Mouse (Mus musculus) kidney, embryonic 15.5 days (tissue): ENCODE measurements around the gene Syne2. TPM values are rescaled to one million over a fixed set of nuclear protein-coding genes. Genes with fewer than 3 reads are reported as not detected.

ENCODE experiments used
- ATAC-seq: fragments of 200-750 bp; cut with Nextera tagmentation; replicated peaks from 2 replicates; pipeline ENCODE4 v1.8.0; 2017; ENCODE audit warnings: moderate TSS enrichment; ENCODE audit not compliant: low FRiP score
- H3K27ac ChIP-seq: fragments of 300-500 bp; sonication (generic); 2 replicates; pipeline ENCODE4 v1.5.1; 2015; ENCODE audit warnings: mild to moderate bottlenecking, inconsistent platforms
- H3K27me3 ChIP-seq: fragments of 300-500 bp; sonication (generic); 2 replicates; pipeline ENCODE4 v1.6.1; 2015; ENCODE audit warnings: inconsistent platforms
- H3K36me3 ChIP-seq: fragments of 300-500 bp; sonication (generic); 2 replicates; pipeline ENCODE4 v1.6.1; 2015; ENCODE audit warnings: inconsistent platforms
- H3K4me1 ChIP-seq: fragments of 300-500 bp; sonication (generic); 2 replicates; pipeline ENCODE4 v1.6.1; 2015; ENCODE audit warnings: inconsistent platforms
- H3K4me2 ChIP-seq: fragments of 300-500 bp; sonication (generic); 2 replicates; pipeline ENCODE4 v1.6.1; 2015; ENCODE audit warnings: moderate library complexity, mild to moderate bottlenecking, inconsistent platforms
- H3K4me3 ChIP-seq: fragments of 300-500 bp; sonication (generic); replicated peaks from 2 replicates; pipeline ENCODE4 v1.5.1; 2015; ENCODE audit warnings: mild to moderate bottlenecking, inconsistent platforms
- H3K9ac ChIP-seq: fragments of 300-500 bp; sonication (generic); 2 replicates; pipeline ENCODE4 v1.6.1; 2015; ENCODE audit warnings: mild to moderate bottlenecking, inconsistent platforms
- H3K9me3 ChIP-seq: fragments of 300-500 bp; sonication (generic); replicated peaks from 2 replicates; pipeline ENCODE4 v1.6.1; 2016; ENCODE audit warnings: inconsistent platforms
- WGBS: fragments of 180-500 bp; shearing (Covaris S2); methylation state at CpG from one replicate; pipeline ENCODE4 v1.1.7; 2015; ENCODE audit warnings: mixed read lengths; 5-methylcytosine and 5-hydroxymethylcytosine counted together
- polyA plus RNA-seq: library from polyadenylated mRNA; unstranded; fragments of >200 nt; fragmentation: Nextera tagmentation; extraction: Ambion mirVana; gene quantifications from 2 replicates; pipeline ENCODE4 v1.2.1, GENCODE M21; 2015

Gene Syne2
- polyA plus RNA-seq, 1 experiment from 2014 or later = 60.9 TPM

DNA sequence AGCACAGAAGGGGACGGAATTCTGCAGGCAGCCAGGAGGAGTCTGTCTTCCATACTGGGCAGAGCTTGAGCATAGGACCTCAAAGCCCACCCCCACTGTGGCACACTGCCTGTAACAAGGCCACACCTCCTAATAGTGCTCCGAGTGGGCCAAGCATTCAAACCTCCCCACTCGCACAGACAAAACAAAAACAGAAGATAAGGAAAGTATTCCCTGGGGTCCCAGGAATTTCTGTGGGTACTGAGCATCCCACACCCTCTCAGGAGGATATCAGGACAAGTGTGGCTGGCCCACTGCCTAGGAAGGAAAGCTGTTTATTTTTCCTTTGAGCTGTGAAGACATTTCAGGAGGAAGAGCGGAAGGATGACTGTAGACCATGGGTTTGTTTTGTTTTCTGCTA is 63.6 kb downstream of the Syne2 start:
- no peak overlapping the region for H3K4me3 ChIP-seq
- H3K27me3 ChIP-seq = no peaks in the 10 kb centered on the region
- no peak overlapping the region for H3K9ac ChIP-seq
- H3K27ac ChIP-seq = no peak overlapping the region
- peaks cover 20% of the 10 kb centered on the region for H3K36me3 ChIP-seq
- H3K9me3 ChIP-seq = no peaks in the 10 kb centered on the region
- no peak overlapping the region for H3K4me2 ChIP-seq
- 57% methylated on average over 4 of the region's 4 CpGs for WGBS
- ATAC-seq = no peak
- H3K4me1 ChIP-seq = no peaks in the 10 kb centered on the region

DNA sequence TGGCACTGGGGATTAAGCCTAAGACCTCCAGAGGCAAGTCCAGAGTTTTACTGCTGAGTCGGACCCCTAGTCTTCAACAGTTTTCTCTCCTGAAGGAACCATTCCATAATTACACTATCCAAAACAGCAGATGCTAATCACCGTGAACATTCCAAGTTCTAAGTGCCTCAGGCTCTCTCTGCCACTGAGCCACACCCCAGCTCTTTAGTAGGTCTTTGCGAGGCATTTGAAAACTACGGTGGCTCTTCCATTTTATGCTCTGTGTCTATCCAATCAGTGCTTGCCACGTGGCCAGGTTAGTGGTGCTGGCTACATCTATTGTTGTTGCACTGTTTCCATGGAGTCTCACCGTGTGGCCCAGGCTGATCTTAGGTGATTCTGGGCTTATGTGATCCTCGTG is 68.2 kb downstream of the Syne2 start:
- no peaks in the 10 kb centered on the region for H3K9me3 ChIP-seq
- H3K9ac ChIP-seq = no peak overlapping the region
- no peaks in the 10 kb centered on the region for H3K4me1 ChIP-seq
- no peak for ATAC-seq
- no peak overlapping the region for H3K27ac ChIP-seq
- no peaks in the 10 kb centered on the region for H3K27me3 ChIP-seq
- H3K4me2 ChIP-seq = no peak overlapping the region
- 77% methylated on average over 7 of the region's 7 CpGs for WGBS
- H3K36me3 ChIP-seq = peaks cover 40% of the 10 kb centered on the region
- H3K4me3 ChIP-seq = no peak overlapping the region

DNA sequence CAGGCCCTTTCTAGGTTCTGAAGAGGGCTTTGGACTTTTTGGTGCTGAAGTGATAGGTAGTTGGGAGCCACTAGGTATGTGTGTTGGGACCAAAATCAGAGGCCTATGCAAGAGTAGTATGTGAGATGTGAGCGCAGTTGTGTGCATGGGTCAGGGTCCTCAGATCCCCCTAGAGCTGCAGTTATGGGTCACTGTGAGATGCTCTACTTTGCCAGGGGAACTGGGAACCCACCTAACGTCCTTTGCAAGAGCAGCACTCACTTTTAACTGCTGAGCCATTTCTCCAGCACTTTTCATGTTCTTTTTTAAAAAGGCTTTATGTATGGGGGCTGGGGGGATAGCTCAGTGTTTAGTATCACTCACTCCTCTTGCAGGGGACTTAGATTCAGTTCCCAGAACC is 69.0 kb downstream of the Syne2 start:
- Histone ChIP-seq H3K9me3 (no peaks in the 10 kb centered on the region), H3K4me3 (no peak overlapping the region), H3K4me2 (no peak overlapping the region), H3K27ac (no peak overlapping the region), H3K36me3 (peaks cover 36% of the 10 kb centered on the region), H3K4me1 (no peaks in the 10 kb centered on the region), H3K9ac (no peak overlapping the region), H3K27me3 (no peaks in the 10 kb centered on the region)
- ATAC-seq = no peak
- 87% methylated on average over 2 of the region's 2 CpGs for WGBS

DNA sequence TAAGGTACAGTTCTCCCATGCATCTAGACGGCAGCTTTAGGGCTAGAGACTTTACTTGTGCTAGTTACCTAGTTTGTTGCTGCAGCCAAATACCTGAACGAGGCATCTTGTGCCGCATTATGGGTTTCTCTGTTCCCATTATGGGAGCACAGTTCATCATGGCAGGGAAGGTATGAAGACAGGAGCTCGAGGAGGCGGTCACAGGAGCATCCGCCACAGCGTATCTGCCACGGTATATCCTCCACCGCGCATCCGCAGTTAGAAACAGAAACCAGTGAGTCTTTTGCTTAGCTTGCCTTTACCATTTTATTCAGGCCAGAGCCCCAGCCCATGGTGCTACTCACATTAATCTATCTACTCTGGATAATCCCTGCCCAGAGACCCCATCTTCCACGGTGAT is 70.8 kb downstream of the Syne2 start:
- Histone ChIP-seq H3K4me1 (no peaks in the 10 kb centered on the region), H3K9ac (no peak overlapping the region), H3K27me3 (no peaks in the 10 kb centered on the region), H3K27ac (no peak overlapping the region), H3K4me3 (no peak overlapping the region), H3K9me3 (no peaks in the 10 kb centered on the region), H3K4me2 (no peak overlapping the region), H3K36me3 (peaks cover 49% of the 10 kb centered on the region)
- no peak for ATAC-seq
- WGBS = 95% methylated on average over 12 of the region's 12 CpGs

DNA sequence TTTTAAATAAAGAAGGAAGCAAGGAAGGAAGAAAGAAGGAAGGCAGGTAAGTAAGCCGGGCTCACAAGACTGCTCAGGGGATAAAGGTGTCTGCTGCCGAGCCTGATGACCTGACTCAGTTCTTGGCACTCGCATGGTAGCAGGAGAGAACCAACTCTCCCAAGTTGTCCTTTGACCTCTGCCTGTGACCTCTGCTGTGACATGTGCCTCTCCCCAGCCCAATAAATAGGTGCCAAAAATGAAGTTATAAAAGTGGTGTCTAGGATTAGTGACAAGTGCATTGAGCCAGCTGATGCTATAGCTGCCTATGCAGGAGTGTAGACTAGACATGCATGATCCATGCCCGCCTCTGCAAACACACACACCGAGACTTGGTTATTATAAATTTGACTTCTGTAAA is 73.3 kb downstream of the Syne2 start:
- WGBS = 91% methylated on average over 5 of the region's 5 CpGs
- ATAC-seq = no peak

DNA sequence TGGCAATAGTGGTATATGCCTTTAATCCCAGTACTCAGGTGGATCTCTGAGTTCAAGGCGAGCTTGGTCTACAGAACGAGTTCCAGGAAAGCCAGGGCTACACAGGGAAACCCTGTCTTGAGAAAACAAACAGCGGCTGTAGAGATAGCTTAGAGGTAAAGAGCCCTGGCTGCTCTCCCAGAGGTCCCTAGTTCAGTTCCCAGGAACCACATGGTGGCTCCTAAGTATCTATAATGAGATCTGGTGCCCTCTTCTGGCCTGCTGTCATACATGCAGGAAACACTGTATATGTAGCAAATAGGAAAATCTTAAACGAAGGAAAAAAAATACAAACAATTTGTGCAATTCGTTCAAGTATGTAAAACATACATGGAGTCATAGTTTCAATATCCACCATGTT is 75.5 kb downstream of the Syne2 start:
- Histone ChIP-seq H3K27me3 (no peaks in the 10 kb centered on the region), H3K9me3 (no peaks in the 10 kb centered on the region), H3K36me3 (peaks cover 76% of the 10 kb centered on the region), H3K4me3 (no peak overlapping the region), H3K4me1 (no peaks in the 10 kb centered on the region), H3K9ac (no peak overlapping the region), H3K27ac (no peak overlapping the region), H3K4me2 (no peak overlapping the region)
- ATAC-seq = no peak
- WGBS = 85% methylated on average over 5 of the region's 5 CpGs

More for the DNA sequence above, 73.3 kb downstream of the Syne2 start:
- Histone ChIP-seq H3K27ac (no peak overlapping the region), H3K4me1 (no peaks in the 10 kb centered on the region), H3K9me3 (no peaks in the 10 kb centered on the region), H3K27me3 (no peaks in the 10 kb centered on the region), H3K9ac (no peak overlapping the region), H3K4me3 (no peak overlapping the region), H3K4me2 (no peak overlapping the region), H3K36me3 (peaks cover 65% of the 10 kb centered on the region)

DNA sequence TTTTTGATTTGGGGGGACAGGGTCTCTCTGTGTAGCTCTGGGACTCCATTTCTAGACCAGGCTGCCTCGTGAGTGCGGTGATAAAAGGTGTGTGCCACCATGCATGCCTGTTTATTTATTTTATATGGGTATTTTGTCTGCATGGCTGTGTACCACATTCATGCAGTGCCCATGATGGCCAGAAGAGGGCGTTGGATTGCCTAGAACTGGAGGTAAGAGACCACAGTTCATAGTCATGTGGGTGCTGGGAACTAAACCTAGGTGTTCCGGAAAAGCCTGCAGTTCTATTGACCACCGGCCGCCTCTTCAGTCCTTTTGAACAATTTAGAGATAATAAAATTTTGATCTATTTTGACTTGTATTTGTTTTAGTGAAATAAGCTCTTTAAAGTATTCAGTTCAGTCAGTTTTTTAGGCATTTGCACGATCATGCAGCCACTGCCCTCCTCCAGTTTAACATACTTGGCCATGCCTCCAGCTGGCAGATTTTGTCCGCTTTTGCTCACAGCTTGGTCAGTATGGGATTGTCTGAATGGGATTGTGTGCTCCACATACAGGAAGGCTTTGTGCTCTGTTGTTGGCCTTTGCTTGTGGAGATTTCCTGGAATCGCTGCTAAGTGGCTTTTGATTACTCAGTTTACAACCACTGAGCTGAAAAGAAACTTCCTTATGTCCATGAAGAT is 76.5 kb downstream of the Syne2 start:
- Histone ChIP-seq H3K4me3 (no peak overlapping the region), H3K9ac (no peak overlapping the region), H3K9me3 (no peaks in the 10 kb centered on the region), H3K4me2 (no peak overlapping the region), H3K4me1 (no peaks in the 10 kb centered on the region), H3K36me3 (peaks cover 75% of the 10 kb centered on the region), H3K27ac (no peak overlapping the region), H3K27me3 (no peaks in the 10 kb centered on the region)
- no peak for ATAC-seq
- 78% methylated on average over 9 of the region's 9 CpGs for WGBS

DNA sequence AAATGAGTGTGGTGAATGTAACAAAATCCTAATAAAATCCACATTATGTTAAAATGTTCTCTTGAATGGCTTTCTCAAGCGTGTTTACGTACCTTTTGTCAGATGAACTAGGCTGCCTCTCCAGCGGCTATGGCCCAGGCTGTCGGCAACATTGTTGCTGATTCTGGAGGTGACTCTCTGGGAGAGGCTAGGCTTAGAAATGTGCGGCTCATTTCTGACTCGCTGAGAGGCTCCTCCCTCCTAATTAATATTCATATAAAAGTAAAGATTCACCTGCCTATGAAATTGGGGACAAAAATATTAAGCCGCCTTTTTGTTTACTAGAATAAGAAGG is 77.0 kb downstream of the Syne2 start:
- no peak overlapping the region for H3K27ac ChIP-seq
- no peak overlapping the region for H3K9ac ChIP-seq
- peaks cover 76% of the 10 kb centered on the region for H3K36me3 ChIP-seq
- no peak for ATAC-seq
- no peak overlapping the region for H3K4me2 ChIP-seq
- 82% methylated on average over 7 of the region's 7 CpGs for WGBS
- H3K27me3 ChIP-seq = no peaks in the 10 kb centered on the region
- no peaks in the 10 kb centered on the region for H3K4me1 ChIP-seq
- no peak overlapping the region for H3K4me3 ChIP-seq
- H3K9me3 ChIP-seq = no peaks in the 10 kb centered on the region

DNA sequence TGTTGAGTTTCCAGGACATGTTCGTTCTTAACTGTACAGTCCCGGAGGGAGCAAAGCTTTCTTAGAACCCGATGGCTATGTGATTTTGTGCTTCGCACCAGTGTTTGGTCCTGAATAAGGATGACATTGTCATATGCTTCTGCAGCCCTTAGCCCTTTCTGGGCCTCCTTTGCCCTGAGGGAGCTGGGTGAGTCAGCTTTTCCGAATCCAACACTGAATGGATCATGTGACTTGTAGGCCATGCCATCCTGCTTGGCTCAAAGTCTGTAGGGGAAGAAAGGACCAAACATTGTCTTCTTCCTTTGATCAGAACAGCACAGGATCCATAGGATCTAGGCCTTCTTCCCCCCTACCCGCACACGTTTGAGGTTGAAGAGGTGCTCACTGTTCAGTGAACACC is 79.9 kb downstream of the Syne2 start:
- Histone ChIP-seq H3K9me3 (no peaks in the 10 kb centered on the region; the same call in 1 of the 2 replicates), H3K36me3 (peaks cover 71% of the 10 kb centered on the region), H3K4me3 (no peak overlapping the region), H3K27ac (no peak overlapping the region), H3K27me3 (no peaks in the 10 kb centered on the region), H3K4me1 (no peaks in the 10 kb centered on the region), H3K9ac (no peak overlapping the region), H3K4me2 (no peak overlapping the region)
- no peak for ATAC-seq
- 84% methylated on average over 7 of the region's 7 CpGs for WGBS

DNA sequence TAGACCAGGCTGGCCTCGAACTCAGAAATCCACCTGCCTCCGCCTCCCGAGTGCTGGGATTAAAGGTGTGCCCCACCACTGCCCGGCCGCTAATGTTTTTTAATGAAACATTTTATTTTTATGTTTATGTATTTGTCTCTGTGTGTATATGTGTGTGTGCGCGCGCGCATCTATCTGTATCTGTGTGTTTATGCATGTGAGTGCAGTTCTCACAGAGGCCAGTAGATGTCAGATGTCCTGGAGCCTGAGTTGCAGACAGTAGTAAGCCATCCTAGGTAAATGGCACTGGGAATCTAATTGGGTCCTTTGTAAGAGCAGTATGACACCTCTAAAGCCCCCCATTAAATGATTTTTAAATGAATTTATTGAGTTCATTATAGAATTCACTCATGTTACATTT is 83.8 kb downstream of the Syne2 start:
- H3K27me3 ChIP-seq = no peaks in the 10 kb centered on the region
- H3K4me2 ChIP-seq = no peak overlapping the region
- no peak overlapping the region for H3K9ac ChIP-seq
- peaks cover 67% of the 10 kb centered on the region for H3K36me3 ChIP-seq
- WGBS = 97% methylated on average over 9 of the region's 9 CpGs
- no peak overlapping the region for H3K27ac ChIP-seq
- no peaks in the 10 kb centered on the region for H3K4me1 ChIP-seq
- no peak overlapping the region for H3K4me3 ChIP-seq
- no peaks in the 10 kb centered on the region; the same call in 1 of the 2 replicates for H3K9me3 ChIP-seq
- no peak for ATAC-seq

DNA sequence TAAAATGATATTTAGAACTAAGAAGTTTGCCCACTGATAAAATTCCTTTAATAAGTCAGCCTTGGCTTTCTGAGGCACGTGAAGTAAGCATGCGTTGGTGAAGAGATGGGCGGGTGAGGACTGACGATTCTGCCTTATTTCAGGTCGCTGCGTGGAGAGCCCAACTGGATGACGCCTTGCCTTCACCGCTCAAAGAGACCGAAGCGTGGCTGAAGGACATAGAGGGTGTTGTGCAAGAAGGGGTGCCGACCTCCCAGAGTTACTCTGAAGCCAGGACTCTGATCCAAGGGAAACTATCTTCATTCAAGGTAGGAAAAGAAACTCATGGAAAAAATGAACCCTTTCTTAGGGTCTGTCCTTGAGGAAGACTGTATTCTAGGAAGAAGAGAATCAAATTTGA is 86.1 kb downstream of the Syne2 start:
- no peak overlapping the region for H3K4me2 ChIP-seq

DNA sequence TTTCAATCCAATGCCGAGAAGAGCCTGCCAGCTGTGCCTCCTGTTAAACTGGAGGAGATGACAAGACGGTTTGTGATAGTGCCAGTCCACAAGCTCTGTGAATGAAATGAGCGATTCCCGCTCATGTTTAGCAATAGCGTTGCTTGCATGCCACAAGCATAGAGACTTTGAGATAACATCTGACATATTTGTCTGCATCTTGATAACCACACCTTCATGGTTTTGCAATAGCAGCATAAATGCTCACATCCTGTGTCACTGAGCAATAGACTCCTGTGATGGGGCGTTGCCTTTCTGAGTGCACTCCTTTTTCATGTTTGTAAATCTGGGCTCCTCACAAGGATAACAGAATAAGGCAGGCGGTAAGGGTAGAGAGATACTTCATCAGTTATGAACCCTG is 87.4 kb downstream of the Syne2 start:
- WGBS = 90% methylated on average over 7 of the region's 7 CpGs
- no peaks in the 10 kb centered on the region; the same call in 1 of the 2 replicates for H3K9me3 ChIP-seq

More for the DNA sequence above, 86.1 kb downstream of the Syne2 start:
- Histone ChIP-seq H3K4me3 (no peak overlapping the region), H3K9ac (no peak overlapping the region), H3K9me3 (no peaks in the 10 kb centered on the region; the same call in 1 of the 2 replicates), H3K27me3 (no peaks in the 10 kb centered on the region), H3K36me3 (peaks cover 62% of the 10 kb centered on the region), H3K4me1 (no peaks in the 10 kb centered on the region), H3K27ac (no peak overlapping the region)
- WGBS = 93% methylated on average over 11 of the region's 11 CpGs
- no peak for ATAC-seq

DNA sequence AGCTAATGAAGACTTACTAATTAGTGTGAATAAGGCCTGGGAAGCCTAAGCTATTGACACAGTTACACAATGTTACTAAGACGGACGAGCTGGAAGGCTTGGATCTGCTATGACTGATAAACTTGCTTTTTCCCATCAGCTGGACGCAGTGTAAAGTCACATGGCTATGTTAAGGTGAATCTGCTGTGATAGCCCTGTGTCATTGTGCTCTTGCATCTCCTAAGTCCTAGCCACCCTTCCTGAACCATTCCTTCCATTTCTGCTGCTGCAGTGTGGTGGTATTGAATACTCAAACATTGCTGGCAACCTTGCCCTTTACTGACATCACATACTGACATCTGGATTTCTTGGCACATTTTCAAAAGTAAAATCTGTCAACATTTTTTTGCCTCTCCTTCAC is 90.5 kb downstream of the Syne2 start:
- WGBS = 90% methylated on average over 3 of the region's 3 CpGs
- Histone ChIP-seq H3K9ac (no peak overlapping the region), H3K4me3 (no peak overlapping the region), H3K9me3 (no peaks in the 10 kb centered on the region), H3K36me3 (peaks cover 78% of the 10 kb centered on the region), H3K4me2 (no peak overlapping the region), H3K4me1 (no peaks in the 10 kb centered on the region), H3K27me3 (no peaks in the 10 kb centered on the region), H3K27ac (no peak overlapping the region)
- ATAC-seq = no peak

More for the DNA sequence above, 87.4 kb downstream of the Syne2 start:
- Histone ChIP-seq H3K9ac (no peak overlapping the region), H3K4me3 (no peak overlapping the region), H3K36me3 (peaks cover 65% of the 10 kb centered on the region), H3K27ac (no peak overlapping the region), H3K4me2 (no peak overlapping the region), H3K4me1 (no peaks in the 10 kb centered on the region), H3K27me3 (no peaks in the 10 kb centered on the region)
- no peak for ATAC-seq
